Mouse (Mus musculus) gastrocnemius, postnatal 36 days (tissue): ENCODE measurements around the gene Fgr. TPM values are rescaled to one million over a fixed set of nuclear protein-coding genes. Genes with fewer than 3 reads are reported as not detected.
"Not testable (repeated sequence)": the region's sequence is repeated elsewhere in the genome, so short reads cannot be mapped to it uniquely, and the experiment has no call there.

ENCODE experiments used
- DNase-seq, 2 experiments: peaks; one replicate each; pipeline ENCODE4 v3.0.0; 2022
- intact Hi-C: fragments of 180-260 bp; cut with DNase I; formaldehyde crosslinking; loops from one replicate; pipeline ENCODE4 v1.15.1; 2025
- total RNA-seq, 2 experiments: library from RNA; stranded (reverse); gene quantifications; 2 replicates each; pipeline ENCODE4 v1.2.3; 2021

The Fgr gene
- total RNA-seq, 2 experiments from 2014 or later: 0.10 TPM; not detected in 1

GRCm38 (mm10) chr4:132982999-132983398 lies 9.1 kb downstream of the Fgr start:
- intact Hi-C loops: no loop called here
- DNase-seq: no peak

DNA sequence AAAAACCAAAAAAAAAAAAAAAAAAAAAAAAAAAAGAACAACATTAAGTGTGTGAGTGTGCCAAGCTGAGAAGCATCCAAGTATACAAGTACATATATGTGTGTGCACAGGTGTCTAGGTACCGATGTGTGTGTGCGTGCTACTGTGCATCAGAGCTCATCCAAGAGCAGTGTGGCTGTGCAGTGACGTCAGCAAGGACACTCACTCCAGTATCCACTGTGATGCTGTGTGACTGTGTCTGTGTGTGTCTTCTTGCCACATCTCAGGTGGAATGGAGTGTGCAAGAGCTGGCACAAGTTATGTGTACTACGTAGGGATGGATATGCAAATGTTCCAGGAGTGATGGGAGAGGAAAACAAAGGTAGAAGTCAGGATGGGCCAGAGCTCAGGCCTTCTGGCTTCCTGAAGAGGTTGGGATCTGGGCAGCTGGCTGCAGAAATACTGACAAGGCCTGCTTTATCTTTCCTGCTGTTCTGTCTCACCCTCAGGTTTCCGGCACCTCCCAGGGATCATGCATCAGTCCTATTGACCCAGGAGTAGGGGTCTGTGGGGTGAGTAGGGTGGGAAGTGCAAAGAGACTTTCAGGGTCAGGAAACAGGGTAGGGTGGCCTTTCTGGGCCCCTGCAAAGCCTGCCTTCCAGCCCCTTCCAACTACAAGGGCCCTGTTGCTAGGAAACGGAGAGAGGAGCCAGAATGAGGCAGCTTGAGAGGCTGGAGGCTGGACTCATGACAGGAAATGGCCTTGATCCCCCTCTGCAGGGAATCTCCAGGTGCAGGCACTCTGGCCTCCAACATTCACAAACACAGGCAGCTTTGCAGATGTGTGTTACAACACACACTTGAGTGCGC lies 10.0 kb downstream of the Fgr start:
- intact Hi-C loops: no loop called here
- DNase-seq: no peak

GRCm38 (mm10) chr4:132988581-132989355 lies 14.9 kb downstream of the Fgr start:
- DNase-seq: no peak
- intact Hi-C loops: no loop called here

- intact Hi-C loops: no loop called here
- no peak for DNase-seq
Measured at GRCm38 (mm10) chr4:132993553-132993952, 19.7 kb downstream of the Fgr start.

DNA sequence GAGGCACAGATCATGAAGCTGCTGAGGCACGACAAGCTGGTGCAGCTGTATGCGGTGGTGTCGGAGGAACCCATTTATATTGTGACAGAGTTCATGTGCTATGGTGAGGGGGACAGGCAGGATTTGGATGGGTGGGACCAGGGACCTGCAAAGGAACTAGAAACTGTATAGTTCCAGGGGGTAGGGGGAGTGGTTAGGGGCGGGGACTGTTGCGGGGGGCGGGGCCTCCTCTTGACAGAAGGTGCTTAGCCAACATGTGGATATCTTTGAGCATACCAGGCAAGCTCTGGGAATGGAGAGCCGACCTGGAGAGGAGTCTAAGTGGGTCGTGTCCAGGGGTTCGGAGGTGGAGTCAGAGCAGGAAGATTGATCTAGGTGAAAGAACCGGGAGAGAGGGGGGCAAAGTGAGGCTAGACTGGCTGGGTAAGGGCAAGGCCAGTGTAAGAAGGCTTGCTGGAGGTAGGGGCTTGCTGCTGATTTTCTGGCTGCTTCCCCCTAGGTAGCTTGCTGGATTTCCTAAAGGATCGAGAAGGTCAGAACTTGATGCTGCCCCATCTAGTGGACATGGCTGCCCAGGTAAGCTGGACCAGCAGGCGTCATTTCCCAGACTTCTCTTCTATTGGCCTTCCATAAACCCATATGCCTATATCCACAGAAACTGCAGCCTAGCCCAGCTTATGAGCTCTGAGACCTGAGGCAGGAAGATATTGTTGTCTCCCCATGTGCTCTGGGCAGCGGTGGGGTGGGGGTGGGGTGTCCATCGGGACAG lies 23.8 kb downstream of the Fgr start:
- intact Hi-C loops: no loop called here

DNA sequence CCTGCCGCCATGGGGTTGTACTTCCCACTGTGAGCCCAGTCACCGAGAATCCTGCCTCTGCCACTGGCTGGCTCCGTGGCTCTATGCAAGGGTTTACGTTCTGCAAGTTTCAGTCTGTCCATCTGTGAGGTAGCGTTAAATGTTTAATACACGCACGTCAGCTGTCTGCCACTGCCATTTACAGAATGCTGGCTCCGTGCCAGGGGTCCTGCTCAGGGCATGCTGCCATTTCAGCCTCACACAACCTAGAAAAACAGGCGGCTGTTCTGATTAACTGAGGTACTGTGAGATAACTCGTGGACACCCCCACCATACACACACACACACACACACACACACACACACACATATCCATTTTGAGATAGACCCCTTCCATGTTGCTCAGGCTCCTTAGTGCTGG lies 29.0 kb downstream of the Fgr start:
- intact Hi-C loops: no loop called here
- no peak for DNase-seq

More for the DNA sequence above, 23.8 kb downstream of the Fgr start:
- DNase-seq: no peak

GRCm38 (mm10) chr4:133003316-133004018 lies 29.6 kb downstream of the Fgr start:
- intact Hi-C loops: no loop called here

GRCm38 (mm10) chr4:133005233-133005632 lies 31.3 kb downstream of the Fgr start:
- peak in 1 of 2 experiments; percentile 55 for DNase-seq
- intact Hi-C loops: loop anchor here (1.0 to 5.0 kb wide), 2 partner anchors 60 to 207 kb away; partner anchors contain the start of genes Cd164l2 and Gpr3

More at GRCm38 (mm10) chr4:133003316-133004018, 29.6 kb downstream of the Fgr start:
- no peak for DNase-seq

GRCm38 (mm10) chr4:133005885-133006451 lies 32.1 kb downstream of the Fgr start:
- intact Hi-C loops: loop anchor here (1.0 to 5.0 kb wide), 2 partner anchors 61 to 206 kb away; partner anchors contain the start of genes Cd164l2 and Gpr3
- DNase-seq: not testable (repeated sequence)

- intact Hi-C loops: loop anchor here (2.0 to 5.0 kb wide), 2 partner anchors 205 to 291 kb away; partner anchors contain the start of genes Cd164l2 and Gpr3
- DNase-seq: no peak
Measured at GRCm38 (mm10) chr4:133007513-133008380, 33.9 kb downstream of the Fgr start.

- no peak for DNase-seq
- intact Hi-C loops: loop anchor here (1.0 to 5.0 kb wide), 3 partner anchors 203 to 290 kb away; partner anchors contain the start of genes Cd164l2 and Gpr3
Measured at GRCm38 (mm10) chr4:133009131-133009530, 35.2 kb downstream of the Fgr start.

- DNase-seq: no peak
- intact Hi-C loops: loop anchor here (1.0 to 5.0 kb wide), 4 partner anchors 188 to 289 kb away; partner anchors contain the start of genes Cd164l2 and Gpr3
Measured at GRCm38 (mm10) chr4:133009676-133010075, 35.8 kb downstream of the Fgr start.

GRCm38 (mm10) chr4:133010611-133011010 lies 36.7 kb downstream of the Fgr start:
- no peak for DNase-seq

GRCm38 (mm10) chr4:133011028-133011820 lies 37.3 kb downstream of the Fgr start, which contains the start of gene Ahdc1:
Gene Ahdc1 (plus strand): TSS chr4:133011260.
- intact Hi-C loops: loop anchor here (5.0 kb wide), 1 partner anchor 186 kb away; no protein-coding TSS in a partner anchor
- DNase-seq: peak; percentile 87 to 89

More at GRCm38 (mm10) chr4:133010611-133011010, 36.7 kb downstream of the Fgr start:
- intact Hi-C loops: loop anchor here (5.0 kb wide), 1 partner anchor 187 kb away; no protein-coding TSS in a partner anchor

GRCm38 (mm10) chr4:133011821-133012775 lies 38.2 kb downstream of the Fgr start:
- intact Hi-C loops: loop anchor here (2.0 to 5.0 kb wide), 2 partner anchors 45 to 185 kb away; no protein-coding TSS in a partner anchor

DNA sequence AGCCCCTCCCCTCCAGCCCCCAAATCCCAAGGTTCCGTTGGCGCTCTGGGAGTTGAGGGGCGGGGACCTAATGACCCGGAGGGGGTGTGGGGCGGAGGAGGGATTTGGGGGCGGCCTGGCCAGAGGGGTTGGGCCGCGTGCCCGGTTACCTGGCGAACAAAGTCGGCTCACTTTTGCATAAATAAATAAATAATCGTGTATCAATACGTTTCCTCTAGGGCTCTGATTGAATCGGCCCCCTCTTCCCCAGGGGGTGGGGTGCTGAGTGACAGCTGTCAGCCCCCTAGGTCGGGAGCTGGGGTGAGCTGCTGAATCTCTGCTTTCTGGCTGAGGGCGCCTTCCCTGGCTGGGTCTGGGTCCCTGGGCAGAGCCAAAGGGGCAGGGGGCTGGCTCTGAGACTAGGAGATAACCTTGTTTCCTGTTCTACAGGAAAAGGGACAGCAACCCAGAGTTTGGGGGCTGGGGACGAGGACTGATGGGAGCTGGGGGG lies 38.9 kb downstream of the Fgr start:
- no peak for DNase-seq
- intact Hi-C loops: loop anchor here (2.0 to 5.0 kb wide), 2 partner anchors 44 to 184 kb away; no protein-coding TSS in a partner anchor

More at GRCm38 (mm10) chr4:133011821-133012775, 38.2 kb downstream of the Fgr start:
- DNase-seq: peak; percentile 52 to 57
